Mouse (Mus musculus): ENCODE measurements around the gene Gramd1a. TPM values are rescaled to one million over a fixed set of nuclear protein-coding genes. Genes with fewer than 3 reads are reported as not detected.

Gramd1a gene
- polyA plus RNA-seq, 1 experiment from 2014 or later, result 95.1 TPM

DNA sequence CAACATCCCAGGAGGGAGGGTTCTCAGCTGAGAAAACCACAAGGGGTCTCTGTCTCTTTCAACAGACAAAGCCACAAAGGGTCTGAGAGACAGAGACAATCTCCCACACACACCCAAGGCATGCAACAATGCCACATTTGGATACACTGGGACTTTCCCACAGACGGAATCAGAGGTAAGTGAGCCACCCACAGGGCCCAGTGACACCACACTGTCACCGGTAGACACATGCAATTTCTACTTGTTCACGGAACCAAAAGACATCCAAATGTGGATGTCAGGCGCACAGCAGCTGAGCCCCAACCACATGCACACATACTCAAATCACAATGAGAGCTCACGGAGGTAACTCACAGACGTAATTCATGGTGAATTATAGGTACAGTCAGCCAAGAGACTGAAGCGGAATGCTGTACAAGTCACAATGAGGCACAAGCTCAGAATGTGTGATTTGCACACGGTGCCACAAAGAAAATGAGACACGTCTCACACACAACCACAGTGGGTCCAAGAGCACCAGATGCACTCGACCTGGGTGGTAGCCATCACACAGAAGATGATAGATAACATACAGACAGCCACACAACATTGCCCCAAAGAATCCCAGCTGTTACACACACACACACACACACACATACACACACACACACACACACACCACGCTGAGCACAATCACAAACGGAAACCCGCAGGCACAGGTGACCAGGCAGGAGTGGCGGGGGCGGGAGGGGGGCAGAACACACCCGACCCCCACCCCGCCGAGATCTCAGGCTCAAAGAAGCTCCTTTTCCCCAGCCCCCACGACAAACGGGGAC, 5.7 kb downstream of the Gramd1a start:
- H3K27me3 ChIP-seq, result no peaks in the 10 kb centered on the region
- H3K27ac ChIP-seq, result peak overlapping the region; percentile 95
- H3K9ac ChIP-seq (replicated peaks), result peak overlapping the region; percentile 92
- H3K4me2 ChIP-seq, result peak overlapping the region; percentile 64
- H3K4me1 ChIP-seq (replicated peaks), result peaks cover 53% of the 10 kb centered on the region
- 2% methylated on average over 20 of the region's 20 CpGs for WGBS
- no peak for ATAC-seq (ENCODE audit: insufficient number of reproducible peaks, insufficient read depth, low FRiP score, low TSS enrichment, low read depth)
- H3K9me3 ChIP-seq, result no peaks in the 10 kb centered on the region
- peak overlapping the region; percentile 79 for H3K4me3 ChIP-seq (replicated peaks)
- H3K36me3 ChIP-seq, result peaks cover 16% of the 10 kb centered on the region

DNA sequence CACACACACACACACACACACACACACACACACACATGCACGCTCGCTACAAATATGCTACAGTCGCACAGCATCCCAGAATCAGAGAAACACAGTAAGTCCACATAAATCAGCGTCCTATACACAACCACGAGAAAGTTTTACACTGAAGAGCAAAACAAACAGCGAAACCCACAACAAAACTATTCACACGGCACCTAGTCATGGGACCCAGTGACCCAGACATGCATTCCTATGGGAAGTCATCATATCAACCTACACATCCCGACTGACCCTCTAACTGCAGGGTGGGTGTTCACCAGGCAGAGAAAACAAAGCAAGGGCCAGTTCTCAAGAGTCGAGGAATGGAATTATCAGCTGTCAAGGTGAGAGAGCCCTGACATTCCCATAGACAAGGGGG, 6.4 kb downstream of the Gramd1a start:
- Histone ChIP-seq H3K9ac (replicated peaks) (peak overlapping the region; percentile 92), H3K9me3 (no peaks in the 10 kb centered on the region), H3K4me1 (replicated peaks) (peaks cover 53% of the 10 kb centered on the region), H3K4me3 (replicated peaks) (peak overlapping the region; percentile 79), H3K27me3 (no peaks in the 10 kb centered on the region), H3K27ac (peak overlapping the region; percentile 95), H3K36me3 (peaks cover 21% of the 10 kb centered on the region), H3K4me2 (peak overlapping the region; percentile 64)
- ATAC-seq (ENCODE audit: insufficient number of reproducible peaks, insufficient read depth, low FRiP score, low TSS enrichment, low read depth), result no peak
- WGBS, result 37% methylated on average over 9 of the region's 9 CpGs

DNA sequence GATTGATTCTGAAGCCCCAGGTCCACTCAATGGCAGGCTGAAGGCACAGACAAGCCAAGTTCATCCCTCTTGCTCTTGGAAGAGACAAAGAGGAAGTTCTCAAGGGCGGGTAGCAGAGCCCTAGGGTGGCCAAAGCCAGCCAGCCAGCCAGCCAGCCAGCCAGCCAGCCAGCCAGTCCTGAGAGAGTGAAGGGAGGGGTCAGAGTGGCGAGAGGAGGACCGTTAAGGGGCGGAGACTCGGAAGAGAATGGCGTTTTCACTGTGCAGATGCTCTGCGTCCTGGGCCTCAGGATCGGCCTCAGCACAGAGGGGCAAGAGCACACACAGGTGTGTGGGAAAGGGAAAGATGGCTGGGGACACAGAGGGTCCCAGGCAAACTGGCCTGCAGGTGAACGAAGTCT, 6.9 kb downstream of the Gramd1a start:
- no peak for ATAC-seq (ENCODE audit: insufficient number of reproducible peaks, insufficient read depth, low FRiP score, low TSS enrichment, low read depth)

DNA sequence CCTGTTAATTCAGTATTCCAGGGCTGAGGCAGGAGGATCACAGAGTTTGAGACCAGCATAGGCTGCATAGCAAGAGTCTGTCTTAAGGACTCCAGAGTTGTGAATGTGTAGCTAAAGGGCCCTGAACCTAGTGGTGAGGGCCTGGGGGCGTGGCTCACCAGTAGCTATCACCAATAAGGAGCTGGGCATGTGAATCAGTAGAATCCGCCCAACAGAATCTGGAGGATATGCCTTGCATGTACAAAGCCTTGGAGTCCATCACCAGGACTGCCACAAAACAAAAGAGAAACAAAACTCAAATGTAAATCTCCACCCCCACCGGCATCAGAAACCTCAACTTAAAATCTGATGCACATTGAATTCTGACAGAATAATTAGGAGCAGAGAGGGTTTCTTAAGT, 7.6 kb downstream of the Gramd1a start:
- peaks cover 33% of the 10 kb centered on the region for H3K36me3 ChIP-seq
- WGBS, result 76% methylated on average over 3 of the region's 3 CpGs
- H3K4me1 ChIP-seq (replicated peaks), result peaks cover 53% of the 10 kb centered on the region
- H3K4me3 ChIP-seq (replicated peaks), result peak overlapping the region; percentile 79; the same call in 1 of the 2 replicates
- peak overlapping the region; percentile 64 for H3K4me2 ChIP-seq
- peak overlapping the region; percentile 95 for H3K27ac ChIP-seq
- ATAC-seq (ENCODE audit: insufficient number of reproducible peaks, insufficient read depth, low FRiP score, low TSS enrichment, low read depth), result no peak
- no peaks in the 10 kb centered on the region for H3K27me3 ChIP-seq
- H3K9ac ChIP-seq (replicated peaks), result peak overlapping the region; percentile 92; the same call in 1 of the 2 replicates
- H3K9me3 ChIP-seq, result no peaks in the 10 kb centered on the region

More for the DNA sequence above, 6.9 kb downstream of the Gramd1a start:
- Histone ChIP-seq H3K4me3 (replicated peaks) (peak overlapping the region; percentile 79), H3K9ac (replicated peaks) (peak overlapping the region; percentile 92), H3K27me3 (no peaks in the 10 kb centered on the region), H3K36me3 (peaks cover 26% of the 10 kb centered on the region), H3K27ac (peak overlapping the region; percentile 95), H3K4me1 (replicated peaks) (peaks cover 53% of the 10 kb centered on the region), H3K9me3 (no peaks in the 10 kb centered on the region), H3K4me2 (peak overlapping the region; percentile 64)
- 2% methylated on average over 9 of the region's 9 CpGs for WGBS

DNA sequence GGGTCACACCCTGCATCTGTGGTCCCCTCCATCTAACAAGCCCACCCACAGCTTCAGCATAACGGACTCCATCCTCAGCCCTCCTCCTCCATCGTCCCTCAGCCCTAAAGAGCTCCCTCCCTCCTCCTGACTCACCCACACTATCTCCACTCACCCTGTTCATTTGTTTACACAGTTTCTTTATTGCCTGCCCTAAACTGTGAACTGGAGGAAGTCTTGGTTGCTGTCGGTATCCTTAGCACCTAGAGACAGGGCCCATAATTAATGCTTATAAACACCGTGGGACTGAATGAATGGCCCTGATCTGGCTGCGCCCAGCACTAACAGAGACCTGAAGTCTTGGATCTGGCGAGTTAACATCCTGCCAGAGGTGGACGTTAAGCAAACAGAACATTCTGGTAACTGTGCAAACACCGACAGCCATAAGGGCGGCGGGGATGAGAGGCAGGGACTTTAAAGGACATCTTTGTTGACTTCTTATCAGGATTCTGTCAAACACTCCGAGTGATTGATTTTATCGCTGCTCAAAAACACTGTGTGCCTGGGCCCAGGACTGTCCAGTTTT, 10.0 kb downstream of the Gramd1a start:
- 34% methylated on average over 12 of the region's 12 CpGs for WGBS
- H3K36me3 ChIP-seq, result peaks cover 57% of the 10 kb centered on the region
- no peak overlapping the region for H3K27ac ChIP-seq

DNA sequence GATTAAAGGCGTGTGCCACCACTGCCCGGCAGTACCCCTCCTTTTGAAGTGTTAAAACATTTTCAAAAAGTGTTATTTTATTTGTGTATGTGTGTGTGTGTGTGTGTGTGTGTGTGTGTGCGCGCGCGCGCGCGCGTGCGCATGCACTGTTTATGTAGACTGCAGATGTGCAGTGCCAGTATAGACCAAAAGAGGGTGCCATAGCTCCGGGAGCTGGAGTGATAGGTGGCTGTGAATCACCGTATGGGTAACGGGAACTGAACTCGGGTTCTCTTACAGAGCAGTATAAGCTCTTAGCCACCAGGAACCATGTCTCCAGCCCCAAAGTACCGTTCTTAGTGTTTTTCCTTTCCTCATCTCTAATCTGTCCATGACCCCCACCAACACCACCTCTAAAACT, 10.8 kb downstream of the Gramd1a start:
- Histone ChIP-seq H3K4me2 (no peak overlapping the region), H3K9ac (replicated peaks) (no peak overlapping the region), H3K36me3 (peaks cover 65% of the 10 kb centered on the region), H3K27me3 (no peaks in the 10 kb centered on the region), H3K4me1 (replicated peaks) (peaks cover 39% of the 10 kb centered on the region), H3K27ac (no peak overlapping the region), H3K9me3 (no peaks in the 10 kb centered on the region), H3K4me3 (replicated peaks) (no peak overlapping the region)
- no peak for ATAC-seq (ENCODE audit: insufficient number of reproducible peaks, insufficient read depth, low FRiP score, low TSS enrichment, low read depth)
- WGBS, result 96% methylated on average over 16 of the region's 16 CpGs

More for the DNA sequence above, 10.0 kb downstream of the Gramd1a start:
- peaks cover 41% of the 10 kb centered on the region for H3K4me1 ChIP-seq (replicated peaks)
- ATAC-seq (ENCODE audit: insufficient number of reproducible peaks, insufficient read depth, low FRiP score, low TSS enrichment, low read depth), result no peak
- no peak overlapping the region for H3K4me2 ChIP-seq
- no peak overlapping the region for H3K9ac ChIP-seq (replicated peaks)
- H3K9me3 ChIP-seq, result no peaks in the 10 kb centered on the region
- H3K4me3 ChIP-seq (replicated peaks), result no peak overlapping the region
- H3K27me3 ChIP-seq, result no peaks in the 10 kb centered on the region

DNA sequence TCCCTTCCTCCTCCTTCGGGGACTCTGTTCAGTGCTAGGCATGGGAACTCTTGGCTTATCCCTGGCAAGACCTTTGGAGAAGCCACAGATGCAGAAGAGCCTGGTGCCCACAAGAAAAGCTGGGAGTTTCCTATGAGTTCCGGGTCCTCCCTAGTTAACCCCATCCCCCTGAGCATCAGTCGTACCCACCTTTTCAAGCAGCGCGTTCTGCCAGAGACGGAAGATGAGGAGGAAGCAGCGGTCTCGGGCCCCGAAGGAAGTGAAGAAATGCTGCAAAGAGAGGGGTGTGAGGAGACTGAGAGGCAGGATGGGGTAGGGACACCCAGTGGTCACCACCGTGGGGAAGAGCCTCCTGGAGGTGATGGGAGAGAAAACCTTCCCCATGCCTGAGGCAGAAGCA, 14.8 kb downstream of the Gramd1a start:
- Histone ChIP-seq H3K27me3 (no peaks in the 10 kb centered on the region), H3K9ac (replicated peaks) (no peak overlapping the region), H3K9me3 (no peaks in the 10 kb centered on the region), H3K36me3 (peaks cover 92% of the 10 kb centered on the region), H3K4me3 (replicated peaks) (no peak overlapping the region), H3K27ac (no peak overlapping the region), H3K4me1 (replicated peaks) (0 out of 2 replicates have a peak, but pooled peaks cover 3% of the 10 kb centered on the region), H3K4me2 (no peak overlapping the region)
- ATAC-seq (ENCODE audit: insufficient number of reproducible peaks, insufficient read depth, low FRiP score, low TSS enrichment, low read depth), result no peak
- 91% methylated on average over 10 of the region's 10 CpGs for WGBS

DNA sequence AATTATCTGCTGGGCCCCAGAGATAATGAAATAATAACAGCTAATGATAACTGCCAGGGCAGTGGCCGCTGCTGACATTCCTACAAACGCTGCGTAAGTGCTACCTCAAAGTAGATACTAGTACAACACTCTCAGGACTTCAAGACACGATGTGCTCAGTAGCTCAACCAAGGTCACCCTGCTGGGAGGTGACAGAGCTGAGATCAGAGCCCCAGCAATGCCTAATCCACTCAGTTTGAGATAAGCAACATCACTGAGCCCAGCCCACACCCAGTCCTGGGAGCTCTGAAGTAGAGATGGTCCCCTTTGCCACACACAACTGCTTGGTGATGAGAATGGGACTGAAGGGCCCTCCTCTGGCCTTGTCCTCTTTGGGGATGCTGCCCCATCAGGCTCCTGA, 15.4 kb downstream of the Gramd1a start:
- Histone ChIP-seq H3K27me3 (no peaks in the 10 kb centered on the region), H3K4me2 (no peak overlapping the region), H3K4me1 (replicated peaks) (no peaks in the 10 kb centered on the region), H3K4me3 (replicated peaks) (no peak overlapping the region), H3K36me3 (peaks cover 95% of the 10 kb centered on the region), H3K9me3 (no peaks in the 10 kb centered on the region), H3K27ac (no peak overlapping the region), H3K9ac (replicated peaks) (no peak overlapping the region)
- ATAC-seq (ENCODE audit: insufficient number of reproducible peaks, insufficient read depth, low FRiP score, low TSS enrichment, low read depth), result no peak
- 98% methylated on average over 4 of the region's 4 CpGs for WGBS

DNA sequence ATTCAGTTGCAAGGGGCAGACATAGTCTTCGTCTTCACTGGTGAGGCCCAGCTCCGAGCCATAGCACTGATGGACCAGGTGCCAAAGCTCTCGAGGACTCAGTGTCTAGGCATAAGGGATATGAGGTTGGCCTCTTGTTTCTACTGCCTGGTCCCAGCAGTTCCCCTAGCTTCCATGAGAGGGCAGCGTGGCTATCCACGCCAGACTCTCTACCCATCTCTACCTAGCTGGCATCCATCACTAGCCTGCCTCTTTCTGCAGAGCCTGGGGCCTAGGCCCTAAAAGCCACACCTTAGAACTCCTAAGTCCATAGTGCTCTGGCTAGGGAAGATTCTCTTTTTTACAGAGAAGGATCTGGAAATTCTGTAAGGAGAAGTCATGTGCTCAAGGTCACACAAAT, 15.9 kb downstream of the Gramd1a start:
- ATAC-seq (ENCODE audit: insufficient number of reproducible peaks, insufficient read depth, low FRiP score, low TSS enrichment, low read depth), result no peak
- Histone ChIP-seq H3K9me3 (no peaks in the 10 kb centered on the region), H3K36me3 (peaks cover 98% of the 10 kb centered on the region), H3K4me3 (replicated peaks) (no peak overlapping the region), H3K27me3 (no peaks in the 10 kb centered on the region), H3K4me1 (replicated peaks) (no peaks in the 10 kb centered on the region), H3K4me2 (no peak overlapping the region), H3K9ac (replicated peaks) (no peak overlapping the region), H3K27ac (no peak overlapping the region)
- 74% methylated on average over 5 of the region's 5 CpGs for WGBS

DNA sequence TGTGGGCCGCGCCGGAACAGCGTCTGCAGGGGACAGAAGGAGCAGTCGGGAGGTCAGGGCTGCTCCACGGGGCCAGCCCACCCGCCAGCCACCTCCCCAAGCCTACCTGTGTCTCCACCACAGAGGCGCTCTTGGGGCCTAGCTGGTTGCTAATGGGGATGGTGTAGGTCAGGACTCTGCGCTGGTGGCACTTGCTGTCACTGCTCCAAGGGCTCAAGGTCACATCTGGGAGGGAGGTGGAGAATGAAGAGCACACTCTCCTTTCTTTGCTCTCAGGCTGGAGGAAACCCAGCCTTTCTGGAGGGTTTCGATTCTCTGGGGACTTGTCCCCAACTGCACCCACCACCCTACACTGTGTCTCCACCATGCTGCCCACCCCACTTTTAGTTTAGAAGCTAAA, 20.0 kb downstream of the Gramd1a start:
- H3K4me3 ChIP-seq (replicated peaks), result no peak overlapping the region
- no peaks in the 10 kb centered on the region for H3K27me3 ChIP-seq
- WGBS, result 94% methylated on average over 10 of the region's 10 CpGs
- no peaks in the 10 kb centered on the region for H3K9me3 ChIP-seq
- no peak overlapping the region for H3K4me2 ChIP-seq
- no peak overlapping the region for H3K27ac ChIP-seq
- H3K9ac ChIP-seq (replicated peaks), result no peak overlapping the region
- H3K36me3 ChIP-seq, result peaks cover 100% of the 10 kb centered on the region
- no peaks in the 10 kb centered on the region for H3K4me1 ChIP-seq (replicated peaks)
- ATAC-seq (ENCODE audit: insufficient number of reproducible peaks, insufficient read depth, low FRiP score, low TSS enrichment, low read depth), result no peak

DNA sequence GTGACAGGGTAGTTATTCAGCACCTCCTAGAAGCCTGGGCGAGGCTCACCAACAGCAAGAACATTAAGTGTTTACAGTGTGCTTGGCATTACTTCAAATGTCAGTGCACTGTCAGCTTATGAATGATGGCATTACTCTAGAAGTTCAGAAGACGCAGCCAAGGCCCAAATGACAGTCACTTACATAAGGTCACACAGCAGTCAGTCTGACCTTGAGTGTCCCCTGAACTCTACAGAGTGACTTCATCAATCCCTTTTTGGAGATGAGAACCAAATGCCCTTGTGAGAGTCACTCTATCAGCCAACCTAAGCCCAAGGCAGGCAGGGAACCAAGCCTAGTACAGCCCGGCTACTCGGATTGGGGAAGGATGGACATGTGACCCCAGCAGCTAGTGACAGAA, 23.8 kb downstream of the Gramd1a start:
- Histone ChIP-seq H3K4me1 (replicated peaks) (peaks cover 8% of the 10 kb centered on the region), H3K4me3 (replicated peaks) (no peak overlapping the region), H3K9ac (replicated peaks) (no peak overlapping the region), H3K9me3 (no peaks in the 10 kb centered on the region), H3K36me3 (peaks cover 89% of the 10 kb centered on the region), H3K27ac (no peak overlapping the region), H3K27me3 (peaks cover 25% of the 10 kb centered on the region), H3K4me2 (no peak overlapping the region)
- no peak for ATAC-seq (ENCODE audit: insufficient number of reproducible peaks, insufficient read depth, low FRiP score, low TSS enrichment, low read depth)
- WGBS, result 92% methylated on average over 4 of the region's 4 CpGs
